Comparison of ENCODE assay signal across 8 mouse cellular contexts in the genomic region with DNA sequence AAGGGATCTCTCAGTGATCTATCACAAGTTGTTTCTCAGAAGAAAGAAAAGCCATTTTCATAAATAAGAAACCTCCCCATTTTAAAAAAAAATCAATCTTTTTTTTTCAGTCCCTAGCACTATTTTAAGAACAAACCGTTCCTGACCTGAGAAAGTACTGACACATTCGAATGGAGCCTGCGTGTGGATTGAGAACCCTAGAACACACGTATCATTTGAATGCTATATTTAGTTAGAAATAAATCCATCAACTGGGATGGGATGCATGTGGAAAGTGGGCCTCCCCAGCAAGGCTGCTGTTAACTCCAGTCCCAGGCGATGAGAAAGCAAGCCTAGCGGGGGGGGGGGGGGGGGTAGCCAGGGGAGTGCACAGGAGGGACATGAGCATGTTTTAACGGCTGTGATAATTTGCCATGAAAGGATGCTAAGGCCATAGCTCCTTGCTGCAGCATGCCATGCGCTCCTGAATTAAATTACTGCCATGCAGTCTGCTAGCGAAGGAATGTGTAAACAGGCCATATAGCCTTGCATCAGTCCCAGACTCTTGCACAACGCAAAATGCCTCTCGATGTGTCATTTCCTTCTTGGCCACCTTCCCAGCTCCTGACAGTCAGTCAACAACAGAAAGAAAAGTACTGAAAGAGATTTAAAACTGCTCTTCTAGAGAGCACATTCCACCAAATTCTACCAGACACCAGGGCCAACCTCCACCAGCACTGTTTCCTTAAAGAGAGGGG.
A peak's percentile ranks its signal among the peaks of the same experiment; 100 is the strongest.
DNase-seq lines count a peak whose midpoint lies in the region; ATAC-seq lines count a peak whose summit lies in the region.

No protein-coding gene starts in this region.

- no peak overlapping the region for H3K27ac ChIP-seq in midbrain, embryonic 13.5 days
- no peak overlapping the region for H3K27ac ChIP-seq in midbrain, embryonic 15.5 days
- H3K27ac ChIP-seq in embryonic facial prominence, embryonic 12.5 days: peak overlapping the region; percentile 84; the same call in 1 of the 2 replicates

- WGBS in midbrain, embryonic 13.5 days: 64% methylated on average over 11 of the region's 11 CpGs
- 48% methylated on average over 10 of the region's 11 CpGs for WGBS in midbrain, embryonic 15.5 days
- WGBS in embryonic facial prominence, embryonic 12.5 days: 36% methylated on average over 10 of the region's 11 CpGs

- ATAC-seq in midbrain, embryonic 13.5 days: peak; percentile 74
- ATAC-seq in midbrain, embryonic 15.5 days (replicated peaks): no peak
- ATAC-seq in embryonic facial prominence, embryonic 12.5 days (ENCODE audit: insufficient number of reproducible peaks, insufficient read depth, low FRiP score, low TSS enrichment): 0 out of 2 replicates have a peak, but pooled peaks have one; percentile 28

- H3K27me3 ChIP-seq in midbrain, embryonic 13.5 days: no peaks in the 10 kb centered on the region; the same call in 1 of the 2 replicates
- H3K27me3 ChIP-seq in midbrain, embryonic 15.5 days (replicated peaks): no peaks in the 10 kb centered on the region
- no peaks in the 10 kb centered on the region for H3K27me3 ChIP-seq in embryonic facial prominence, embryonic 12.5 days

- no peaks in the 10 kb centered on the region for H3K9me3 ChIP-seq in midbrain, embryonic 13.5 days
- H3K9me3 ChIP-seq in midbrain, embryonic 15.5 days: no peaks in the 10 kb centered on the region
- H3K9me3 ChIP-seq in embryonic facial prominence, embryonic 12.5 days: no peaks in the 10 kb centered on the region

- intact Hi-C loops in heart, postnatal 10 days (cut with DNase I): no loop called here

- no peaks in the 10 kb centered on the region for H3K36me3 ChIP-seq in midbrain, embryonic 13.5 days
- no peaks in the 10 kb centered on the region for H3K36me3 ChIP-seq in midbrain, embryonic 15.5 days (replicated peaks)
- peaks cover 11% of the 10 kb centered on the region; the same call in 1 of the 2 replicates for H3K36me3 ChIP-seq in embryonic facial prominence, embryonic 12.5 days

- peaks cover 4% of the 10 kb centered on the region for H3K4me1 ChIP-seq in midbrain, embryonic 13.5 days (replicated peaks)
- no peaks in the 10 kb centered on the region; the same call in 1 of the 2 replicates for H3K4me1 ChIP-seq in midbrain, embryonic 15.5 days
- peaks cover 22% of the 10 kb centered on the region for H3K4me1 ChIP-seq in embryonic facial prominence, embryonic 12.5 days

- no peak overlapping the region for H3K4me3 ChIP-seq in midbrain, embryonic 13.5 days (replicated peaks)
- H3K4me3 ChIP-seq in midbrain, embryonic 15.5 days: no peak overlapping the region
- H3K4me3 ChIP-seq in embryonic facial prominence, embryonic 12.5 days: no peak overlapping the region

- DNase-seq in heart, postnatal 10 days: peak; percentile 80 to 81
- peak; percentile 69 for DNase-seq in layer of hippocampus, adult 11-12 months (ENCODE audit: low spot score)
- DNase-seq in lung, postnatal 10 days: peak; percentile 93
- DNase-seq in urinary bladder, postnatal 25 days (ENCODE audit: low spot score): peak; percentile 66
- no peak for DNase-seq in thymus, adult 18-20 months

- H3K9ac ChIP-seq in midbrain, embryonic 13.5 days (replicated peaks): no peak overlapping the region
- H3K9ac ChIP-seq in midbrain, embryonic 15.5 days: no peak overlapping the region
- H3K9ac ChIP-seq in embryonic facial prominence, embryonic 12.5 days: no peak overlapping the region

- no peak overlapping the region for H3K4me2 ChIP-seq in midbrain, embryonic 13.5 days (replicated peaks)
- H3K4me2 ChIP-seq in midbrain, embryonic 15.5 days: no peak overlapping the region
- no peak overlapping the region for H3K4me2 ChIP-seq in embryonic facial prominence, embryonic 12.5 days (replicated peaks)

Comparison
In these comparisons a context has a peak if more than half of its experiments do, and no peak if none do; other contexts are left out.
1. DNase-seq: peak in heart, postnatal 10 days (2 of 2), layer of hippocampus, adult 11-12 months (single experiment), lung, postnatal 10 days (single experiment) and urinary bladder, postnatal 25 days (single experiment); none in thymus, adult 18-20 months (0 of 2).